Mouse (Mus musculus) layer of hippocampus, adult 2 months (tissue): ENCODE measurements around the gene Catsper4. TPM values are rescaled to one million over a fixed set of nuclear protein-coding genes. Genes with fewer than 3 reads are reported as not detected.

Experiments used
- DNase-seq, 2 experiments: peaks; one replicate each; pipeline ENCODE4 v3.0.0; 2022; ENCODE audit warnings: low spot score in 2 of 2
- H3K27ac ChIP-seq: fragments of 200-600 bp; 2 replicates; pipeline ENCODE4 v1.8.1; 2022
- H3K4me3 ChIP-seq: fragments of 200-600 bp; 2 replicates; pipeline ENCODE4 v1.8.1; 2022; ENCODE audit warnings: mild to moderate bottlenecking
- CTCF ChIP-seq: fragments of 200-600 bp; conservative IDR thresholded peaks from 2 replicates; pipeline ENCODE4 v1.8.1; 2022; ENCODE audit warnings: antibody characterized with exemption, mild to moderate bottlenecking, moderate library complexity
- total RNA-seq, 2 experiments: library from RNA; stranded (reverse); gene quantifications; 2 replicates each; pipeline ENCODE4 v1.2.3; 2021

The Catsper4 gene
- total RNA-seq, 2 experiments from 2014 or later: 0.90 TPM; not detected in 1

DNA sequence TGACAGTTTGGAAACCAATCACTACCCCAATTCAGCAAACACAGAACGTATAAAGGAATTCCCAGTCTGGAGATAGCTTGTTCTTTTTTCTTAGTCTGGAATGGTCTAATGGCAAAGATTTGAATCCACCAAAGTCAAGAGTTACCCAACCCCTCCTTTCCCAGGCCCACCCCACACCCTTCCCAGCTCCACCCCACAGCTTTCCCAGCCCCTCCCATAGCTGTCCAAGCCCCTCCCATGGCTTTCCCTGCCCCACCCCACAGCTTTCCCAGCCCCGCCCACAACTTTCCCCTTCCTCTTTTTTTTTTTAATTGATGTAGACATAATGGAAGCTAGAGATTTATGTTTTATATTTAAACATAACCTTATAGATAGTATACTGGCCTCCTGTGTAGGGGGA lies 27.8 kb downstream of the Catsper4 start:
- no peak for TF ChIP-seq CTCF
- Histone ChIP-seq H3K4me3 (no peak overlapping the region), H3K27ac (no peak overlapping the region)
- no peak for DNase-seq

DNA sequence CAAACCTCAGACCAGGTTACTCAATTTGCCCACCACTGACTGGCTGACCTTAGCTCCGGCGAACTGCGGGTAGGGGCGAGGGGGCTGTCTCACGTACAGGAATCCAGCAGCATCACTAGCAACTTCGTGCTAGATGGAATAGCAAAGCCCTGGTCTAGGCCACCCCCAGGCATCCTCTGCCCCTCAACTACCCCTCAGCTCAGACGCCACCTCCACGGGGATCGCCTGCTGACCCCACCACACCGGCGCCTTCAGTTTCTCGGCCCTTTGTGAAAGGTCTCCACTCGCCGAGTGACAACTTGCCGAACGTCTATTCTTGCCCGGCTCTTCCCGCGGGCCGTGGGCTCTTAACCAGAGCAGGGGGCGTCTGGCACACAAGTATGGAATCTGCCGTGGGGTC lies 40.9 kb downstream of the Catsper4 start:
- TF ChIP-seq CTCF: no peak
- H3K27ac ChIP-seq: peak overlapping the region; percentile 81
- DNase-seq: no peak
- peak overlapping the region; percentile 72 for H3K4me3 ChIP-seq

DNA sequence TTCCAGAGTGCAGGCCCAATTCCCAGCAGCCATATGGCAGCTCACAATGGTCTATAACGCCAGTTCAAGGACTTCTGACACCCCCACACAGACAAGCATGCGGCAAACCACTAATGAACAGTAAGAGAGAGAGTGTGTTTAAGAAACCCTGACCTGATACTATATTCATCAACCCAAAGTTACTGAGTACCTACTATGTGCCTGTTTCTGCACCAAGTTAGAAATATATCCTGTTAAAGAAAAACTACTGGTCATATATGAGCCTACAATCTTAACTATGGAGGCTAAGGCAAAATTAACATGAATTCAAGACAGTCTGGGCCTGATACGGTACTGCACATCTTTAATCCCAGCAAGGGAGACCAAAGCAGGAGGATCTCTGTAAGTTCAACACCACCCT lies 41.6 kb downstream of the Catsper4 start:
- H3K4me3 ChIP-seq: peak overlapping the region; percentile 72; the same call in 1 of the 2 replicates
- H3K27ac ChIP-seq: no peak overlapping the region
- no peak for DNase-seq
- no peak for TF ChIP-seq CTCF

DNA sequence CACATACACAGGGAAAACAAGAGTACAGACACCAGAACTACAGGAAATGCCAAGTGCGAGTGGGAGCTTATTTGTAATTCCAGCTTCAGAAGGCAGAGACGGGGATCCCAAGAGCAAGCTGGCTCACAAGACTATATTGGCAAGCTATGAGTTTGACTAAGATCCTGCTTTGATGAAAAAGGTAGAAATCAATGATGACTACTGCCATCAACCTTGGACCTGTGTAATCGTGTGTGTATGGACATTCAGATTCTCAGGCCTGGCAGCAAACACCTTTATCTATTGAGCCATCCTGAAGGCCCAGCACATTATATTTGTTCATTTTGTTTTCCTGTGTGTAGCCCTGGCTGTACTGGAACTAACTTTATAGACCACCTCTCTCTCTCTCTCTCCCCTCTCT lies 43.5 kb downstream of the Catsper4 start:
- Histone ChIP-seq H3K4me3 (no peak overlapping the region), H3K27ac (no peak overlapping the region)
- TF ChIP-seq CTCF: no peak
- DNase-seq: no peak

DNA sequence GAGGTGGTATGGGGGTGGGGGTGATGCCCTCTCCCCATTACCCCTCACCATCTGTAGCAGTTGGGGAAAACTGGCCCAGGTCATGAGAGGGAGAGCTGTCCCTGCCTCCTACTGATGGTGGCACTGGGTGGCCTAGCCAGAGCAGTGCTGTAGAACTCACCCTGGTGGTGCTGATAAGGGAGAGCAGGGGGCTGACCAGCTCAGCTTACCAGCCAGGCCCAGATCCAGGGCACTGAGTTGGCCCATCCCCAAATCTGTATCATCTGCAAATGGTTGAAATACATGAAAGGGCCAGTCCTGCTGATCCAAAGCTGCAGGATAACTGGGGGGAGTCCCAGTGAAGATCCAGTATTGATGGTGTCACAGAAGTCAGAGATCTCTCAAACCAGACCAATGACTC lies 45.4 kb downstream of the Catsper4 start:
- DNase-seq: no peak
- no peak for TF ChIP-seq CTCF

DNA sequence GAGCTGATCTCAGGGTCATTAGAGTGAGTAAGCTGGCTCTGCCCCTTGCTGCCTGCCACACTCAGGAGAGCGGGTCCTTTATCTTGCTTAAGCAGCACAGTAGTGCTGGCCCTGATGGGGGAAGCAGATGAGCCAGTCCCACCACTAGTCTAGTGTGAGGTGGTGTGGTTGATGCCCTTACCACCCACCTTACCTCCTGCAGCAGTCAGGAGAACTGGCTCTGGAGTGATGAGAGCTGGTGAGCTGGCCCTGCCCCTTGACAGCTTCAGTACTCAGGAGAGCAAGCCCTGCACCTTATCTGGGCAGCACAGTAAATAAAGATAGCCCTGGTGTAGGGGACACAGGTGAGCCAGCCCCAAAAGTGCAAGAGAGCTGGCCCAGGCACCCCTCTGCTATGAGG lies 46.1 kb downstream of the Catsper4 start:
- TF ChIP-seq CTCF: no peak
- DNase-seq: no peak
- Histone ChIP-seq H3K4me3 (no peak overlapping the region), H3K27ac (no peak overlapping the region)

More for the DNA sequence above, 45.4 kb downstream of the Catsper4 start:
- H3K27ac ChIP-seq: no peak overlapping the region
- no peak overlapping the region for H3K4me3 ChIP-seq

DNA sequence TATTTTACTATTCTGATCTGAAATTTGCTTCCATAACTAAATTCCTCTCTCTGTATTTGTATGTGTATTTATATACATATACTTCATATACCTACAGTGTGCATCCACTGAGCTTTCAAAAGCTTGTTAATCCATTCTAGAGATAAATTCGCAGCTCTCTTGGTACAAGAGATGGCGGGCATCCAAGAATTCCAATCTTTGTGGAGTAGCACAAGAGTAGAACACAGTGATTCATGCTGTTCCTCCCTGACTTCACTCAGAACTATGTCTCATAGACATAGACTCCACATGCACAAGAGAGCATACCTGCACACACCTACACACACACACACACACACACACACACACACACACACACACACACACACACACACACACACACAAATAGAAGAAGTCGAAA lies 54.8 kb downstream of the Catsper4 start:
- no peak overlapping the region for H3K27ac ChIP-seq
- TF ChIP-seq CTCF: no peak
- H3K4me3 ChIP-seq: no peak overlapping the region
- DNase-seq: peak in 1 of 2 experiments; percentile 44

DNA sequence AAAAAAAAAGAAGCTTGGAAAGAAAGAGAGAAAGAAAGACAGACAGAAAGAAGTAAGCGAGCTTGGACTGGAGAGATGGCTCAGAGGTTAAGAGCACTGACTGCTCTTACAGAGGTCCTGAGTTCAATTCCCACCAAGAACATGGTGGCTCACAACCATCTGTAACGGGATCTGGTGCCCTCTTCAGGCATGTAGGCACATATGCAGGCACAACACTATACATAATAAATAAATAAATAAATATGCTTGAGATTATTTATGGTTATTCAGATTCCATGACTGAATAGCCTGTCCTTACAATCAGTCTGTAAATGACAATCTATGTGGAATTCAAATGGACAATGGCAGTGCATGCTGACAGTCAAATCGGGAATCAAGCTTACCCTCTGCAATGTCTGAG lies 60.3 kb downstream of the Catsper4 start:
- peak; percentile 48 for TF ChIP-seq CTCF
- H3K4me3 ChIP-seq: no peak overlapping the region
- no peak overlapping the region for H3K27ac ChIP-seq
- no peak for DNase-seq

DNA sequence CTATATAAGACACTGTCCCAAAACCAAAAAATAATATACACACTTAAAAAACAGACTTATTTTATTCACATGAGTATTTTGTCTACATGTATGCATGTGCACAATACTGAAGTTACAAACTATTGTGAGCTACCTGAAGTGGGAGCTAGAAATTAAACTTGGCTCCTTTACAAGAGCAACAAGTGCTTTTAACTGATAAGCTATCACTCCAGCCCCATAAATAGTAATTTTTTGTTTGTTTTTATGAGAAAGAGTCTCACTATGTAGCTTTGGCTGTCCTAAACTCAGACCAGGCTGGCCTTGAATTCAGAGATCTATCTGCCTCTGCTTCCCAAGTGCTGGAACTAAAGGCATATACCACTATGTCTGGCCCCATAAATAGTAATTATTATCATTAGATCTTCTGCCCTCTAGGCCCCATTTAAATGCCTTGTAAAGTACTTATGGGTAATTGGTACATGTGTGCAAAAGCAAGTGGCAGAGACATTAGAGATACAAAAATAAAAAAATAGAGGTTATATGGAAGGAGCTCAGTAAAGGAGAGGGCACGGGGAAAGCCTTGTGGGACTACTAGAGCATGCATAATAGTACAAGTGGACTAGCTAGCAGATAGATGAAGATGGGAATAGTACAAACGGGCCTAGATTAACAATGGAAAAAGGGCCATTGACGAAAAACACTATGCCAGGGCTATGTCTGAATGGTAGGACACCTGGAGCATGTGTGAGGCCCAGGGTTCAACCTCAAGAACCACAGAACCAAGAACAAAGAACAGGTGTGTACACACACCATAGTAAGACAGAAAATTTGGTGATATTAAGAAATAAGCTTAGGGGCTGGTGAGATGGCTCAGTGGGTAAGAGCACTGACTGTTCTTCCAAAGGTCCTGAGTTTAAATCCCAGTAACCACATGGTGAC lies 61.4 kb downstream of the Catsper4 start:
- TF ChIP-seq CTCF: no peak
- no peak for DNase-seq
- Histone ChIP-seq H3K4me3 (no peak overlapping the region), H3K27ac (no peak overlapping the region)

DNA sequence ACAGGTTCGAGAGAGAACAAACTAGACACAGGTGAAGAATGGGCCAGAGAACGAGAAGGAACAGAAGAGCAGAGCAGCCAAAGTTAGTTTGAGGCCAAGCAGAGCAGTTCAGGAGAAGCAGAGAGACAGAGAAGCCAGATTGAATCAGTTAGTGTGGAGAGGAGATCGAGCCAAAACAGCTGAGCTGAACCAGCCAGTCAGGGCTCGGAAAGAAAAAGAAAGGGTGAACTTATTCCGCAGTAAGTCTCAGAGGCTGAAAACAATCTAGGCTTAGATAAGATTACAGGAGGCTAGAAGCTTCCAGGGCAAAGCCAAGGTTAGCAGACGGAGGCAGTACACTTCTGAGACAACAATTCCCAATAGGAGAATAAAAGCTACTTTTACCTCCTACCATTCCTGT lies 62.2 kb downstream of the Catsper4 start:
- no peak overlapping the region for H3K4me3 ChIP-seq
- H3K27ac ChIP-seq: no peak overlapping the region
- no peak for DNase-seq
- TF ChIP-seq CTCF: no peak

DNA sequence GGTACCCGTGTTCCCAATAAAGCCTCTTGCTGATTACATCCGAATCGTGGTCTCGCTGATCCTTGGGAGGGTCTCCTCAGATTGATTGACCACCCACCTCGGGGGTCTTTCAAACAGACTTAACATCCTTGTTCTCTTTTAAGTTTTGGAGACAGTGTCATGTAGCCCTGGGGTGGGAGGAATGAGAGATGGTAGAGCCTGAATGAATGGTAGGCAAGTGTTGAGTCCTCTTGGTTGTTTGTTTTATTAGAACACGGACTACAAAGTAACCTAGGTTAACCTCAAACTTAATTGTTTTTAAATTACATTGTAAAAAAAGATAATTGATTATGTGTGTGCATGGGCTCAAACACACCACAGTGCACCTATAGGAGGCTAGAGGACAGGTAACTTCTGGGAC lies 62.6 kb downstream of the Catsper4 start:
- no peak overlapping the region for H3K4me3 ChIP-seq
- TF ChIP-seq CTCF: no peak
- no peak overlapping the region for H3K27ac ChIP-seq
- DNase-seq: no peak

Other genes starting within 250 kb of the Catsper4 start
- gene Dhdds, start 226.5 kb downstream of the Catsper4 start, total RNA-seq: 10 to 100 TPM; 61.7 to 62.9 TPM
- gene Lin28a, start 208.5 kb downstream of the Catsper4 start, total RNA-seq: not detected
- gene Zfp683, start 173.5 kb downstream of the Catsper4 start, total RNA-seq: not detected
- 1 to 10 TPM; 2.7 to 3.0 TPM for gene Crybg2, start 166.6 kb downstream of the Catsper4 start, total RNA-seq
- gene Cd52, start 132.3 kb downstream of the Catsper4 start, total RNA-seq: 1 to 10 TPM; 1.1 to 3.8 TPM
- 10 to 100 TPM; 34.0 to 42.4 TPM for gene Ubxn11, start 124.8 kb downstream of the Catsper4 start, total RNA-seq
- 100 to 1,000 TPM; 257 to 267 TPM for gene Sh3bgrl3, start 98.6 kb downstream of the Catsper4 start, total RNA-seq
- gene Cep85, start 40.3 kb downstream of the Catsper4 start, total RNA-seq: 10 to 100 TPM; 14.3 to 17.2 TPM
- gene Gm7534, start 24.4 kb downstream of the Catsper4 start, total RNA-seq: not detected
- under 1 TPM; 0.38 to 0.66 TPM for gene Cnksr1, start 11.0 kb upstream of the Catsper4 start, total RNA-seq
- gene E130218I03Rik, start 16.3 kb upstream of the Catsper4 start, total RNA-seq: not detected
- 10 to 100 TPM in 1 of 2 experiments, 1 to 10 TPM in 1; 9.0 to 10.0 TPM for gene Zfp593, start 18.2 kb upstream of the Catsper4 start, total RNA-seq
- not detected for gene Gm30191, start 19.6 kb upstream of the Catsper4 start, total RNA-seq
- 1 to 10 TPM; 2.7 to 4.0 TPM for gene Grrp1, start 26.7 kb upstream of the Catsper4 start, total RNA-seq
- 10 to 100 TPM; 16.9 to 18.6 TPM for gene Pdik1l, start 60.5 kb upstream of the Catsper4 start, total RNA-seq
- not detected for gene Trim63, start 87.7 kb upstream of the Catsper4 start, total RNA-seq
- gene Slc30a2, start 115.8 kb upstream of the Catsper4 start, total RNA-seq: not detected
- 10 to 100 TPM; 44.7 to 46.5 TPM for gene Extl1, start 156.5 kb upstream of the Catsper4 start, total RNA-seq
- gene Pafah2, start 168.9 kb upstream of the Catsper4 start, total RNA-seq: 1 to 10 TPM; 6.6 to 9.0 TPM
- gene Stmn1, start 240.9 kb upstream of the Catsper4 start, total RNA-seq: 100 to 1,000 TPM; 362 to 369 TPM